Mouse (Mus musculus) CH12F3 (cell line): ENCODE data around the gene Olfr1362.

Experiments
- in situ Hi-C: fragments of 300-500 bp; cut with MboI; formaldehyde crosslinking; loops from 2 replicates; pipeline ENCODE4 v1.14.3; 2020; ENCODE audit warnings: low sequenced_read_pairs

The Olfr1362 gene

GRCm38 (mm10) chr13:21613922-21614321, at the start of gene Olfr1362:
Gene Olfr1362 (minus strand): TSS chr13:21614022.
- in situ Hi-C loops: no loop called here

GRCm38 (mm10) chr13:21663286-21663685, 49.5 kb upstream of the Olfr1362 start, which contains the start of gene Olfr1361:
Gene Olfr1361 (minus strand): TSS chr13:21663386.
- in situ Hi-C loops: no loop called here

GRCm38 (mm10) chr13:21642418-21642817, 28.6 kb upstream of the Olfr1362 start, which contains the start of gene Olfr11:
Gene Olfr11 (minus strand): TSS chr13:21642518.
- in situ Hi-C loops: no loop called here

- in situ Hi-C loops: no loop called here
Measured at GRCm38 (mm10) chr13:21591618-21592017, 22.2 kb downstream of the Olfr1362 start.

- in situ Hi-C loops: no loop called here
Measured at GRCm38 (mm10) chr13:21581659-21582058, 32.2 kb downstream of the Olfr1362 start, which contains the start of gene Olfr1364. Gene Olfr1364 (minus strand): TSS chr13:21581759.
